Mouse (Mus musculus) MEL-GATA-1-ER (cell line): Measurements from ENCODE around the gene Rab3a.

ENCODE experiments used
- DNase-seq: peaks from one replicate; pipeline ENCODE4 v3.0.0-alpha.2; 2012; ENCODE audit warnings: low read depth; ENCODE audit errors: extremely low read depth

Gene Rab3a

GRCm38 (mm10) chr8:70754043-70754870, at the start of gene Rab3a:
Gene Rab3a, plus strand, starts transcription at chr8:70754679.
- DNase-seq: peak; percentile 99

DNA sequence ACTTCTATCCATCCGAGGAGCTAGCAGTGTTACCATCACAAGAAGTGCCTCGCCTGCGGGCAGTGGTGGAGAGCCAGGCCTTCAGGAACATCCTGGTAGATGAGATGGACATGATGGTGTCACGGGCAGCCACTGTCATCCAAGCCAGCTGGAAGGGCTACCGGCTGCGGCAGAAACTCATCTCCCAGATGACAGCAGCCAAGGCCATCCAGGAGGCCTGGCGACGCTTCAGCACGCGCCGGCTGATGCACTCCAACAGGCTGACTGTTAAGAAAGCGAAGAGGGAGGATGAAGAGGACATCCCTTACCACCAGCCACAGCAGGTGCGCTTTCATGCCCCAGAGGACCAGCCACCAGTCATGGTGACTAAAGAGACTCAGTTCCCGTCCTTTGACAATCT, 46.2 kb upstream of the Rab3a start:
- DNase-seq: no peak

DNA sequence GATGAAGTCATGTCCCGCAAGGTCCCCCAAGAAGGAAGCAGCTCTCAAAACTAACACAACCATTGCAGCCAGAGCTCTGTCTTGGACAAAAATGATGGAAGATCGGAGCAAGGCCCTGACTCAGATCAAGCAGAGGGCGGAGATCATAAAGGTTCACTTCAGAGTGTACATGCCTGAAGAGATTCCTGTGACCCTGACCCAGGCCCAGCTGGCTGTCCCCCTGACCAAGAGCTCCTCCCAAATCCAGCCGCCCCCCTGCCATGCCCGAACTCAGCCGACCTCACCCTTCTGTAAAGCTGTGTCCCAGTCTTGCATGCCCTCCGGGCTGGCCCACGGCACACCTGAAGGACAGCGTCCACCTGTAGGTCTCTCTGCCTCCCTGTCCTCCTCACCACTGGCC, 44.7 kb upstream of the Rab3a start:
- no peak for DNase-seq

- no peak for DNase-seq
Observed at GRCm38 (mm10) chr8:70710296-70710695, 44.2 kb upstream of the Rab3a start.

DNA sequence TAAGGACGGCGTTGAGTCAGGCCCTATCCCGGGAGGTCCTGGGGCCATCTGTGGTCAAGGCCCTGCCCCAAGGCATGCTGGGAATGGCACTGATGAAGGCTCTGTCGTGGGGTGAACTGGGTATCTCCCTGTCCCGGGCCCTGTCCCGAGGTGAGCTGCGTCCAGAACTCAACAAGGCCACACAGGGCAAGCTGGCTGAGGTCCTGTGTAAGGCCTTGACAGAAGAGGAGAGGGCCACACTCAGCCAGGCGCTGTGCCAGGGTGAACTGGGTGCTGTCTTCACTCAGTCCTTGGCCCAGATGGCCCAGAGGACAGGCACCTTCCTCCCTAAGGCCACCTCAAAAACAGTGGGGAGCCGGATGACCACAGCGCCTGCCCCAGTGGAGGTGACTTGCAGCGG, 43.4 kb upstream of the Rab3a start:
- DNase-seq: no peak

DNA sequence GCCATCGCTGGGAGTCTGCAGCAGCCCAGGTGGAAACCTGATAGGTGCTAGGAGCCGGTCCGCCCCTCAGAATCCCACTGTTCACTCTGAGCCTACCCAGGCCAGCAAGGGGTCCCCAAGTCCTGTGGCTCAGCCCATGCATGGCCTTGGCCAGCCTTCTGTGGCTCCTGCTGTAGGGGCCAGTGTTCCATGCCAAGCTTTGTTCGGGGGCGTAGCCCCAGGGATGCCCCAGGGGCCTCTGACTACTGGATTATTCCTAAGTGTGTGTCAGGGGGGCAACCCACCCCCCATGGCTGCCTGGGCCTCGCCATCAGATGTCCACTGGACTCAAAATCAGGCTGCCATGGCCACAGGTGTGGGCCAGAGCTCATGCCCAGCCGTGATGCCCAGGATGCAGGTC, 40.5 kb upstream of the Rab3a start:
- no peak for DNase-seq

DNA sequence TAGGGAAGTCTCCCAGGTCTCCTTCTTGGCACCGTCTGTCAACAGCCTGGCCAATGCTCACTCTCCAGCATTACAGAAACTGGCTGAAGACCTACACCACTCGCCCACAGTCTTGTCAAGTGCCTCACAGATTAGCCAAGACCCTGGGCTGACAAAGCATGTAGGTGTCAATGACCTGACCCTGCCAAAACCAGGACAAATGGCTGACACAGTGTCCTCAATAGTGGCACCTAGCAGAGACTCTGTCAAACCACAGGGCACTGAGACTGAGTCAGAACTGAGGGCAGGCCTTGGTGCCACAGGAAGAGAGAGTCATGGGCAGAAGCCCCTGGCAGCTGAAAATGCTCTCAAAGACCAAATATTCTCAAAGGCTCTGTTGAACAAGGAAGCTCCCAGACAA, 39.4 kb upstream of the Rab3a start:
- no peak for DNase-seq

- no peak for DNase-seq
Observed at GRCm38 (mm10) chr8:70716521-70717400, 37.7 kb upstream of the Rab3a start.

DNA sequence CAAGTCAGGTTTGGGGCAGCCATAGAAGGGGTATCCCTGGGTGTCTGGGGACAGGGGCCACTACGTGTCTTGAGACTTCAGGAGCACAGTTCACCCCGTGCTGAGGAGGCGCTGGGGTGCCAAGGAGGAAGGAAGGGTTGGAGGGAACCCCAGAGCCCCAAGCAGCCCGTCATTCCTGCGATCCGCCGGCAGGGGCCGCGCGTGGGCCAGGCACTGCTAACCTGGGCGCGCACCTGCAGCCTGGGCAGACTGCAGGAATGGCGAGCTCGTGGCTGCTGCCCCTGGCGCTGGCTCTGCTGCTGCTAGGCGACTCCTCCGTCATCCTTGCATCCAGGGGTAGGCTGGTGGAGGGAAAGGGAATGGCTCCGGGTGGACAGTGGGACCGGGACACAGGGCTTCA, 36.2 kb upstream of the Rab3a start, which contains the start of gene Gm3336:
Gm3336 (plus strand) TSS at position 247 of the 400 bp plus-strand sequence.
- no peak for DNase-seq

DNA sequence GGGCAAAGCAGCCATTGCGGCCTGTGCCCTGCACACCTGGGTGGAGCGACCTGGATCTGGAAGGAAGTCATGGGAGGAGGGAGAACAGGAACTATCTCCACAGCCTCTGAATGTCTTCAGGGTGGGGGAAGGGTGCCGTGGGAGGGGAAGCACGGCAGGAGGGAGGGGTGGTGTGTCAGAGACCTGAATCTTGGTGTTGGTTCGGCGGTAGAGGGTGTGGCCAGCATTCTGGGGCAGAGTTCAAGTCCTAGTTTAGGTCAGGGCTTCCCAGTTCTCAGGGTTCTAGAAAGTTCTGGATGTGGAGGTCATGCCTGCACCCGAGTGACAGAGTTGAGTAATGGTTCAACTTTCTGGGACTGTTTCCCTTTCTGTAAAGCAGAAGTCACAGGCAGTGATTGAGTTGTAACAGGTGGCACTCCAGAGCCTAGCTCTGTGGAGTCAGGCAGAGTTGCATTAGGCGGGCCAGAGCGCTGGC, 34.6 kb upstream of the Rab3a start:
- DNase-seq: no peak

- DNase-seq: peak; percentile 59
Observed at GRCm38 (mm10) chr8:70720739-70721138, 33.7 kb upstream of the Rab3a start.

DNA sequence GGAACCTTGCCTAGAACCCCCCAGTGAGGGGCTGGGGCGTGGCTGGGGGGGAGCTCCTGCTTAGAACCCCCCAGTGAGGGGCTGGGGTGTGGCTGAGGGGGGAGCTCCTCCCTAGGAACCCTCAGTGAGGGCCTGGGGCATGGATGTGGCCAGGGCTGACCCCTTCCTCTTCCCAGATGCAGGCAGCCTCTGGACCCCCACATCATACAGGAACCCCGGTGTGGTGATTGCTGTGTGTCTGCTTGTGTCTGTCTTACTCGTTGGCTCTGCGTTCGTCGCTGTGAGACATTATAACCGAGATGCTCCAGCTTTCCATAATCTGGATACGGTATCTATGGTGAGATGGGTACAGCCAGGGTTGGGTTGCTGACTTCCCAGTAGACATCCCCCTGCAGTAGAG, 32.9 kb upstream of the Rab3a start:
- no peak for DNase-seq

DNA sequence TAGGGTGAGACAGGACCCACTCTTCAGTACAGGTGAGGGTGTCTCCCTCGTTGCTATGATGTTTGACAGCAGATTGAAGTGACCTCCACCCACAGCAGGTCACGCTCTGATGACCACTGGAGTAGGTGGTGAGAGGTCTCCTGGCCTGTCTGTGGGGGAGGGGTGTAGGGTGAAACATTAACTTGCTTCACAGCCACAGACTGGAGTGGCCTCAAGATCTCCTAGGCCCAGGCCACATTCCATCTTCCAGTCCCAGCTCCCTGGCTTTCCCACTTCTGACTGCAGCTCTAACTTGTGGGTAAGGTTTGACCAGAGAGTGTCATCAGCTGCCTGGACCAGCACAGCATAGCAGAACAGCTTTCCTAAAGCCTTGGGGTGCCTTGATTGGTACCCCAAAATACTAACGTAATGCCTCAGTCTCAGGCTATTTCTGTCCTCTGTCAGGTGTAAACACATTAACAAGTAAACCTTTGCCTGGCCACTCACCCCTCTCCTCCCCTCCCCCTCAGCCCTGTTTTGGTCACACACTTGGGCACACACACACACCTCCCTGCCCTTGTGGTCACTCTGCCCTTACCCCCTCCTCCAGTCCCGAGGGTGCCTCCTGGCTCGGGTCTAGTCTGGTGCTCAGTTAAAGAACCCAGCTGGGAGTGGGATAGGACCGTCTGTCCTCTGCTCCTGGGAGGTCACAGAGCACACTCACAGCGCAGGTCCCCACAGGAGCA, 30.8 kb upstream of the Rab3a start, which contains the start of gene Pde4c:
Pde4c (plus strand) TSS at position 235 of the 725 bp plus-strand sequence.
- DNase-seq: no peak

- no peak for DNase-seq
Observed at GRCm38 (mm10) chr8:70724216-70724615, 30.3 kb upstream of the Rab3a start.

DNA sequence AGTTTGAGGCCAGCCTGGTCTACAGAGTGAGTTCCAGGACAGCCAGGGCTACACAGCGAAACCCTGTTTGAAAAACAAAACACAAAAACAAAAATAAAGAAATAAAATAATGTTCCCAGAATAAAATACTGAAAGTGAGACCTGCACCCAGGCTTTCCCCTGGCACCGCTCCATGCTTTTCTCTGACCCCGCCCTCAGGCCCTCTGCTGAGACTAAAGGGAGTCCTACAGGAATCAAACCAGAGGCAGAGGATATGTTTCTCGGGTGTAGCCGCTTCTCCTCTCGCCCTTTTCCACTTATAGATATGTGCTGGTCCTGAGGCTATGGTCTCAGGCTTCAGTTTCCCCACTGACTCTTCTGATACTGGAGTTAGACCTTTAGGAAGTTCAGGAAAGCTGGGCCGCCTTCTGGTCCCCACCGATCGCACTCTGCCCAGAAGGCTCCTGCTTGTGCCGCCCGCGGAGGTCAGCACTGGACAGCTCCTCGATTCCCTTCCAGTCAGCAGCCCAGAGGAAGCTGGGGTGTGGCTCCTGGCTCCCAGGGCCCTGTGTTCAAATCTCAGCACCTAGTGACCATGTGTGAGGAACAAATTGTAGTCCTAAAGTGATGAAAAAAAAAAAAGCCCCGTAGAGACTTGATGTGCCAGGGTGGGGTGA, 28.6 kb upstream of the Rab3a start:
- no peak for DNase-seq

DNA sequence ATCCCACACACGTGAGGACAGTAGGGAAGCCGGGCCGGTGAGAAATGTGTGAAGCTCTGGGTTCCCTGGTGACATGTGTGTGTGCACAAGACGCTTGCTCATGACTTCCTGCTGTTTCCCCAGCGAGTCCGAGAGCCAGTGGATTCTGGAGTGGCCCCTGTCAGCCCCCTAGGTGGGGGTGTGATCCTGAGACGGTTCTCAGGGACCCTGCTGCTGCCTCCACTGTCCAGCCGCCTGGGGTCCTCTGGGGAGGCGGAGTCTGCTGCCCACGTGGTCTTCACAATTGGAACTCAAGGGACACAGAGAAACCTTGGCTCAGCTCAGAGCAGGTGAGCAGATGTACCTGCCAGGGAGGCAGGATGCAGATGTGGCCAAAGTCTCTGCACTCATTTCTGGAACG, 27.8 kb upstream of the Rab3a start:
- DNase-seq: no peak

GRCm38 (mm10) chr8:70729808-70730475, 24.5 kb upstream of the Rab3a start:
- DNase-seq: no peak

DNA sequence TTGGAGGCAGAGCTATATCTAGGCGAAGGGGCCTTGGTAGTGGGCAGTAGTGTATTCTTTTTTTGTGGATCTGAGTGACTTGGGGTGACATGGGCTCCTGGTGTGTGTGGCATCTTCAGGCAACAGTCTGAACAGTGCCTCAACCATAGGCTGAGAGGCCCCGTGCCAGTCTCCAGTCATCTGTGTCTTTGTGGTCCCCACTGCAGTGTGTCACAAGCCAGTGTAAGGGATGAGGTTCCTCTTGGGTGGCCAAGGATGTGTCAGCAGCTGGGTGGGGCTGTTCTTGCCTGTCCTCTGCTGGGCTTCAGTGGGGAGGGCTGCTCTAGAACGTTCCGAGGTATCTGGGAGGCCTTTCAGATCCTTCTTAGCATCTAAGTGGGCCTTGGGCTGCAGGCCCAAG, 23.5 kb upstream of the Rab3a start:
- DNase-seq: no peak

DNA sequence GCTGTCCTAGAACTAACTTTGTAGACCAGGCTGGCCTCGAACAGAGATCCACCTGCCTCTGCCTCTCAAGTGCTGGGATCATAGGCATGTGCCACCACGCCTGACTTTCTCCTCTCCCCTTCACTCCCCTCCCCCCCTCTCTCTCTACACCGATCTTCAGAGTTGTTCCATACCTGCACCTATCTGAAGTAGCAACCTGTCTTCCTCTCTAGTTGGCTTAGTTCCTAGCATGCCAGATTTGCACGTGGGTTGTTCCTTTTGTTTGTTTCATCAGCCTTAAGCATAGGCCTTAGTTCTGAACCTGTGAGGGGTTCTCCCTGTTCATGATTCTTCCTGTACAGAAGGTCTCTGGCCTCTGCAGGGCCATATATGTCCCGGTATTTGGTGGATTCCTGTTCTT, 16.8 kb upstream of the Rab3a start:
- no peak for DNase-seq

DNA sequence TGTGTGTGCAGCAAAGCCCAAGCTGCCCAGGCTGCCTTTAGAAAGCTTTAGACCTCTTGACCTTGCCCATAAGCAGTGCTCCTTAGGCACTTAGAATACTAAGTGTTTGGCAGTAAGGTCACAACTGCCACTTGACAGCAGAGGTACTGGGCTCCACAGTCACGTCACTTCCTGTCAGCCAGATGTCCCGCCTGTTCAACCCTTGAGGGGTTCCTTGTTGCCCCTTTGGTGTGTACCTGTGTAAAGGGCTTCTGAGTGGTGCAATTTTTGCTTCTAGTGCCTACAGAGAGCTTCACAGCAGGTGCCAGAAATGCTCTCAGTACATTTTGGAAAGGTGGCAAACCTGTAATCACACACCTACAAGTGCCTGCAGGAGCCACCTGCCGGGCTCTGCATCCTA, 16.3 kb upstream of the Rab3a start:
- no peak for DNase-seq
